Mouse (Mus musculus) midbrain, embryonic 12.5 days (tissue): Measurements from ENCODE around the gene Zdhhc8. TPM values are rescaled to one million over a fixed set of nuclear protein-coding genes. Genes with fewer than 3 reads are reported as not detected.
A peak's percentile ranks its signal among the peaks of the same experiment; 100 is the strongest.

Source experiments
- ATAC-seq: fragments of 200-750 bp; cut with Nextera tagmentation; 2 replicates; pipeline ENCODE4 v1.8.0; 2017; ENCODE audit warnings: low read depth, moderate TSS enrichment, moderate library complexity; ENCODE audit not compliant: low FRiP score
- H3K27ac ChIP-seq: fragments of 300-500 bp; sonication (generic); replicated peaks from 2 replicates; pipeline ENCODE4 v1.5.1; 2016; ENCODE audit warnings: mild to moderate bottlenecking
- H3K27me3 ChIP-seq: fragments of 300-500 bp; sonication (generic); 2 replicates; pipeline ENCODE4 v1.6.1; 2016; ENCODE audit warnings: mild to moderate bottlenecking
- H3K36me3 ChIP-seq: fragments of 300-500 bp; sonication (generic); 2 replicates; pipeline ENCODE4 v1.6.1; 2016
- H3K4me1 ChIP-seq: fragments of 300-500 bp; sonication (generic); 2 replicates; pipeline ENCODE4 v1.6.1; 2016
- H3K4me2 ChIP-seq: fragments of 300-500 bp; sonication (generic); replicated peaks from 2 replicates; pipeline ENCODE4 v1.6.1; 2016; ENCODE audit warnings: mild to moderate bottlenecking, moderate library complexity
- H3K4me3 ChIP-seq: fragments of 300-500 bp; sonication (generic); 2 replicates; pipeline ENCODE4 v1.5.1; 2016; ENCODE audit warnings: mild to moderate bottlenecking
- H3K9ac ChIP-seq: fragments of 300-500 bp; sonication (generic); replicated peaks from 2 replicates; pipeline ENCODE4 v1.6.1; 2016; ENCODE audit warnings: mild to moderate bottlenecking, moderate library complexity
- H3K9me3 ChIP-seq: fragments of 300-500 bp; sonication (generic); 2 replicates; pipeline ENCODE4 v1.6.1; 2016; ENCODE audit warnings: mild to moderate bottlenecking
- WGBS: fragments of 180-500 bp; shearing (Covaris S2); methylation state at CpG from one replicate; pipeline ENCODE4 v1.1.7; 2016; 5-methylcytosine and 5-hydroxymethylcytosine counted together
- polyA plus RNA-seq: library from polyadenylated mRNA; unstranded; fragments of >200 nt; fragmentation: Nextera tagmentation; extraction: Ambion mirVana; gene quantifications from 2 replicates; pipeline ENCODE4 v1.2.1, GENCODE M21; 2016

The Zdhhc8 gene
- polyA plus RNA-seq: 15.0 and 16.6 TPM in 2 replicates

DNA sequence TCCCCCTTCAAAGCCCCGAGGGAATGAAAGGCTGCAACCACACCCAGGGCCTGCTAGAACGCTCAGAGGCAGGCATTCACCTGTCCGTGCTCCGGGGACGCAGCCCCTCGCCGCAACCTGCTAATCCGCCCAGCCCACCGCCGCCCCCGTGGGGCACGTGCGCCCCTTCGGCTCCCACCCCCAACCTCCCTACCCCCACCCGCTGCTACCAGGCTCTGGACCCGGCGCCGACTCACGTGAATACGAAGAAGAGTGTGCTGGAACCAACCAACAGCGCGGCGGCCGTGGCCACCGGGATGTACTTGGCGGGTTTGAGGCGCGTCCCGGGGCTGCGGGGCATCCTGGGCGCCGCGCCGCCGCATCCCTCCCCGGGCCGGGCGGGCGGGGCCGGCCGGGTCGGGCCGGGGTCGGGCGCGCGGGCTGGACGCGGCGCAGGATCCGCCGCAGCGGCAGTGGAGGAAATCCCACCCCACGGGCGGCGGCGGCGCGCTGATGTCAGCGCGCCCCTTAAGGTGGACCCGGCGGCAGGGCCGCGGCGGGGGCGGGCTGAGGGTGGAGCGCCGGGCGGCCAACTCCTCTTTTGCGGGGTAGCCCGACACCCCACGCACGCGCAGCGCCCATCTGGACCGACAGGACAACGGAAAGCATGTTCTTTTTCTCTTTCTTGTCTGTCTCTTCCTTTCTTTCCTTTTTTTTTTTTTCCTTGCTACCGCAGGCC is at the start of gene Zdhhc8:
Gene Zdhhc8, minus strand, starts transcription at position 466 of the 718 bp plus-strand sequence.
- Histone ChIP-seq H3K27me3 (no peaks in the 10 kb centered on the region), H3K4me2 (peak within 1 kb of the TSS; percentile 68), H3K27ac (peak within 1 kb of the TSS; percentile 91), H3K9ac (peak within 1 kb of the TSS; percentile 89), H3K4me1 (peaks cover 31% of the 10 kb centered on the region), H3K36me3 (peaks cover 19% of the 10 kb centered on the region), H3K9me3 (no peaks in the 10 kb centered on the region), H3K4me3 (peak within 1 kb of the TSS; percentile 79)
- under 1% methylated on average over 54 of the region's 79 CpGs for WGBS
- peak; percentile 76 for ATAC-seq

GRCm38 (mm10) chr16:18275166-18275565 is 40.2 kb upstream of the Zdhhc8 start:
- H3K27me3 ChIP-seq: no peaks in the 10 kb centered on the region
- no peak overlapping the region for H3K27ac ChIP-seq
- H3K4me3 ChIP-seq: no peak overlapping the region
- no peak overlapping the region for H3K4me2 ChIP-seq
- WGBS: 70% methylated on average over 2 of the region's 2 CpGs
- ATAC-seq: no peak
- no peaks in the 10 kb centered on the region for H3K4me1 ChIP-seq
- no peaks in the 10 kb centered on the region for H3K9me3 ChIP-seq
- H3K9ac ChIP-seq: no peak overlapping the region
- peaks cover 93% of the 10 kb centered on the region for H3K36me3 ChIP-seq

DNA sequence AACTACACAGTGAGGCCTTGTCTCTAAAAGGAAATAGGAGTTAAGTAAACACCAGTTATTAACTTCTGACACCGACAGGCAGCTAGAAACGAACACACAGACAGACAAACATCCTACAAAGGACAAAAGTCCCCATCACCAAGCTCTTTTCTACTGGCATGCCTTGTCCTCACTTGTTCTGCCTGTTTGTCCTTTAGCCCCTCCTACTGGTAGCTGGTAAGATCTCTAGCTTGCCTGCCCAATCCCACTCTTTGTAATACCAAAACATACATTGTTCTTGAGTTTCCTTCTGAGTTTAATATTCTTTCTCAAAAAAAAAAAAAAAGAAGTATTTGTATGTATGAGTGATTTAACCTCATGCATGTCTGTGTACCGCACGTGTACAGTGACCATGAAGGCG is 33.2 kb upstream of the Zdhhc8 start:
- Histone ChIP-seq H3K9me3 (no peaks in the 10 kb centered on the region), H3K27me3 (no peaks in the 10 kb centered on the region), H3K9ac (no peak overlapping the region), H3K4me3 (no peak overlapping the region), H3K4me1 (no peaks in the 10 kb centered on the region), H3K27ac (no peak overlapping the region), H3K36me3 (peaks cover 82% of the 10 kb centered on the region), H3K4me2 (no peak overlapping the region)
- WGBS: 96% methylated on average over 5 of the region's 5 CpGs
- no peak for ATAC-seq

GRCm38 (mm10) chr16:18265024-18265423 is 30.1 kb upstream of the Zdhhc8 start:
- no peak overlapping the region for H3K4me3 ChIP-seq
- 90% methylated on average over 2 of the region's 2 CpGs for WGBS
- ATAC-seq: no peak
- no peak overlapping the region for H3K9ac ChIP-seq
- H3K27ac ChIP-seq: no peak overlapping the region
- H3K4me1 ChIP-seq: no peaks in the 10 kb centered on the region
- H3K9me3 ChIP-seq: no peaks in the 10 kb centered on the region
- H3K27me3 ChIP-seq: no peaks in the 10 kb centered on the region
- H3K36me3 ChIP-seq: peaks cover 78% of the 10 kb centered on the region
- H3K4me2 ChIP-seq: no peak overlapping the region

DNA sequence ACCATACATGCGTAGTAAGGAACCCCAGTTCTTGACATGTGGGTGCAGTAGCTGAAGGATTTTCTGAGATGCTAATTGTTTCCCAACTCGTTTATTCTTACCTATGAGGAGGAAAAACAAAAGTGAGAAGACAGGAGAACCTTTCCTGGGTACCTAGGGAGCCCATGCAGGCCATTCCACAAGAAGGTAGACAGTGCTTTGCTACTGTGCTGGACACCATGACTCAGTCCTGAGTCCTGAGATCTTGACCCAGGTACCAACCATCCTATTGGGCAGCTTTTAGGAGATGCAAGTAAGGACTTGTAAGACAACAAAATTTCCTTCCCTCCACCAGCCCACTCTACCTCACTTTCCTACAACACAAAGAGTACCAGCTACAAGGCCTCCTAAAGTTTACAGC is 23.3 kb upstream of the Zdhhc8 start, which contains the start of gene Gm49776:
Gene Gm49776, minus strand, starts transcription at position 101 of the 400 bp plus-strand sequence.
- H3K36me3 ChIP-seq: peaks cover 92% of the 10 kb centered on the region
- H3K9me3 ChIP-seq: no peaks in the 10 kb centered on the region
- H3K4me3 ChIP-seq: no peak within 1 kb of the TSS
- no peaks in the 10 kb centered on the region for H3K4me1 ChIP-seq
- H3K27me3 ChIP-seq: no peaks in the 10 kb centered on the region
- no peak for ATAC-seq
- no peak within 1 kb of the TSS for H3K4me2 ChIP-seq
- WGBS: 94% methylated on average over 2 of the region's 2 CpGs
- H3K9ac ChIP-seq: no peak within 1 kb of the TSS
- H3K27ac ChIP-seq: no peak within 1 kb of the TSS

DNA sequence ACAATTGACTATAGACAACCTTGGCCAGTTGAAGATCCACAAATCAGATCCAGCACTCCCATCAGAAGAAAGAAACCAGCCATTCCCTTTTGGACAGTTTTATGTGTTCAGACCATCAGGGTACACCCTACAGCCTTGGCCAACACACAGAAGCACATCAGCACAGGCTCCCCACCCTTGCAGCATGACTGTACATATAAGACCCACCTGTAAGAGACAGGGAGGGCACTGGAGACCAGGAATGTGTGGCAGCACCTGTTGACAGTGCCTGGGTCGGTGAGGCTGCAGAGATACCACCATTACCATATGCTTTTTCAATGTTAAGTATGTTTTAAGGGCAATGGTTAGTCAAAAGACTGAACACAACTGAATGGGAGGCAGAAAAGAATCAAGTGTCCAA is 18.9 kb upstream of the Zdhhc8 start:
- Histone ChIP-seq H3K9me3 (no peaks in the 10 kb centered on the region), H3K27me3 (no peaks in the 10 kb centered on the region), H3K4me2 (no peak overlapping the region), H3K27ac (no peak overlapping the region), H3K9ac (no peak overlapping the region), H3K4me3 (no peak overlapping the region), H3K36me3 (peaks cover 81% of the 10 kb centered on the region), H3K4me1 (peaks cover 26% of the 10 kb centered on the region)
- WGBS: 90% methylated on average over 1 of the region's 1 CpGs
- no peak for ATAC-seq

- H3K36me3 ChIP-seq: peaks cover 72% of the 10 kb centered on the region
- H3K4me3 ChIP-seq: no peak overlapping the region
- H3K4me2 ChIP-seq: no peak overlapping the region
- H3K27ac ChIP-seq: no peak overlapping the region
- no peak overlapping the region for H3K9ac ChIP-seq
- ATAC-seq: no peak
- no peaks in the 10 kb centered on the region for H3K9me3 ChIP-seq
- 90% methylated on average over 6 of the region's 6 CpGs for WGBS
- H3K4me1 ChIP-seq: peaks cover 26% of the 10 kb centered on the region
- H3K27me3 ChIP-seq: no peaks in the 10 kb centered on the region
These were observed 17.8 kb upstream of the Zdhhc8 start for GRCm38 (mm10) chr16:18252736-18253135.

DNA sequence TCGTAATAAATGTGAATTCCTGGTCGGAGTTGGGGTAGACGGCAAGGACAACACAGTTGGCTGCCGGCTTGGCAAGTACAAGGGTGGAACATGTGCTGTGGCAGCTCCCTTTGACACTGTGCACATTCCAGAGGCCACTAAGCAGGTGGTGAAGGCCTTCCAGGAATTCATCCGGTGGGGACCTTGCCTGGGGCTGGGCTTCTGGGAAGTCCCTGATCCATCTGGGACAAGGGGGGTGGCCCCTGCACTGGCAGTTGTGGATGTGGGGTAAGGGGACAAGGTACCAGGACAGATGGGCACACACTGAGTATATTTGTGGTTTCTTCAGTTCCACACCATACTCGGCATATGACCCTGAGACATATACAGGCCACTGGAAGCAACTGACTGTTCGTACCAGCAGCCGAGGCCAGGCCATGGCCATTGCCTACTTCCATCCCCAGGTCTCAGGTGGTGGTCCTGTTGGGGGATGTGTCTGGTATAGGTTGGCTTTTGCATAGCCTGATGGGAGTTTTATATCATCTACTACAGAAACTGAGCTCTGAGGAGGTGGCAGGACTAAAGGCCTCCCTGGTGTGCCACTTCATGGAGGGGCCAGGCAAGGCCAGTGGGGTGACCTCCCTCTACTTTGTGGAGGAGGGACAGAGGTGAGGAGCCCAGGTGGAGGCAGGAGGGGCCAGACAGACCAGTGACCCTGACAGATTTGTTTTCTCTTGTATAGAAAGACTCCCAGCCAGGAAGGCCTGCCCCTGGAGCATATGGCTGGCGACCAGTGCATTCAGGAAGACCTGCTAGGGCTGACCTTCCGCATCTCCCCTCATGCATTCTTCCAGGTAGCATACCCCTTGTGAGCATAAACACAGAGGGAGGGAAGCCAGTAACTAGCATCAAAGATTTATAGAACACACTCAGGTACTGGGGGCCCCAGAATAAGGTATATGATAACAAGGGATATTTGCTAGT is 16.2 kb upstream of the Zdhhc8 start:
- no peaks in the 10 kb centered on the region for H3K27me3 ChIP-seq
- peaks cover 64% of the 10 kb centered on the region for H3K36me3 ChIP-seq
- H3K4me2 ChIP-seq: peak overlapping the region; percentile 93
- peak overlapping the region; percentile 8 for H3K27ac ChIP-seq
- H3K9me3 ChIP-seq: no peaks in the 10 kb centered on the region
- peak overlapping the region; percentile 92; the same call in 1 of the 2 replicates for H3K9ac ChIP-seq
- peaks cover 40% of the 10 kb centered on the region for H3K4me1 ChIP-seq
- 68% methylated on average over 10 of the region's 10 CpGs for WGBS
- peak overlapping the region; percentile 96; the same call in 1 of the 2 replicates for H3K4me3 ChIP-seq
- no peak for ATAC-seq

- ATAC-seq: no peak
- Histone ChIP-seq H3K9me3 (no peaks in the 10 kb centered on the region), H3K36me3 (peaks cover 65% of the 10 kb centered on the region), H3K4me2 (peak overlapping the region; percentile 93), H3K4me1 (peaks cover 42% of the 10 kb centered on the region), H3K4me3 (peak overlapping the region; percentile 96), H3K27ac (peak overlapping the region; percentile 92; the same call in 1 of the 2 replicates), H3K27me3 (no peaks in the 10 kb centered on the region), H3K9ac (peak overlapping the region; percentile 92)
- 53% methylated on average over 4 of the region's 4 CpGs for WGBS
These were observed 15.3 kb upstream of the Zdhhc8 start for GRCm38 (mm10) chr16:18250231-18250630.

DNA sequence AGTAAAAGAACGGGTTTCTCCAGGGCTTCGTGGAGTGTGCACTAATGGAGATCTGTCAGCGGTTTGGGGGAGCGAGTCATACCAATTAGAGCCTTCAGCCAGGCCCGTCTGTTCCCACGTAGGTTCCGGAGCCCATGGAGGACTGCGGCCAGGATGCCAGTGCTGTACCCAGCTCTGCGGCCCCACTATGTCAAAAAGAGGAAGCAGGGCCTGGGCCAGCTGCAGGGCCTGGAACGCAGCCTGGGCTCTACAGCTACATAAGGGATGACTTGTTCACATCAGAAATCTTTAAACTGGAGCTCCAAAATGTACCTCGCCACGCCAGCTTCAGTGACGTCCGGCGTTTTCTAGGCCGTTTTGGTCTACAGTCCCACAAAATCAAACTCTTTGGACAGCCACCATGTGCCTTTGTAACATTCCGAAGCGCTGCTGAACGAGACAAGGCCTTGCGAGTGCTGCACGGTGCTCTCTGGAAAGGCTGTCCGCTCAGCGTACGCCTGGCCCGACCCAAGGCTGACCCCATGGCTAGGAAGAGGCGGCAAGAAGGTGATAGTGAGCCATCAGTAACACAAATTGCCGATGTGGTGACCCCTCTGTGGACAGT is 14.5 kb upstream of the Zdhhc8 start:
- 7% methylated on average over 27 of the region's 27 CpGs for WGBS

GRCm38 (mm10) chr16:18248433-18249363 is 13.8 kb upstream of the Zdhhc8 start, which contains the start of the genes Trmt2a and Ranbp1:
Gene Trmt2a (plus strand): TSS chr16:18248679.
Gene Ranbp1 (minus strand): TSS chr16:18248732.
- Histone ChIP-seq H3K9me3 (no peaks in the 10 kb centered on the region), H3K9ac (peak within 1 kb of the TSS; percentile 92), H3K4me1 (peaks cover 42% of the 10 kb centered on the region), H3K36me3 (peaks cover 65% of the 10 kb centered on the region), H3K27me3 (no peaks in the 10 kb centered on the region), H3K27ac (peak within 1 kb of the TSS; percentile 92), H3K4me3 (peak within 1 kb of the TSS; percentile 96), H3K4me2 (peak within 1 kb of the TSS; percentile 93)
- ATAC-seq: peak; percentile 95
- WGBS: under 1% methylated on average over 101 of the region's 102 CpGs

More for the DNA sequence above, 14.5 kb upstream of the Zdhhc8 start:
- H3K27ac ChIP-seq: peak overlapping the region; percentile 92
- no peaks in the 10 kb centered on the region for H3K27me3 ChIP-seq
- H3K9me3 ChIP-seq: no peaks in the 10 kb centered on the region
- peak; percentile 14; the same call in 1 of the 2 replicates for ATAC-seq
- peak overlapping the region; percentile 96 for H3K4me3 ChIP-seq
- peaks cover 42% of the 10 kb centered on the region for H3K4me1 ChIP-seq
- H3K36me3 ChIP-seq: peaks cover 65% of the 10 kb centered on the region
- H3K4me2 ChIP-seq: peak overlapping the region; percentile 93
- peak overlapping the region; percentile 92 for H3K9ac ChIP-seq
